Mouse (Mus musculus): Measurements from ENCODE around the gene Chst1.

DNA sequence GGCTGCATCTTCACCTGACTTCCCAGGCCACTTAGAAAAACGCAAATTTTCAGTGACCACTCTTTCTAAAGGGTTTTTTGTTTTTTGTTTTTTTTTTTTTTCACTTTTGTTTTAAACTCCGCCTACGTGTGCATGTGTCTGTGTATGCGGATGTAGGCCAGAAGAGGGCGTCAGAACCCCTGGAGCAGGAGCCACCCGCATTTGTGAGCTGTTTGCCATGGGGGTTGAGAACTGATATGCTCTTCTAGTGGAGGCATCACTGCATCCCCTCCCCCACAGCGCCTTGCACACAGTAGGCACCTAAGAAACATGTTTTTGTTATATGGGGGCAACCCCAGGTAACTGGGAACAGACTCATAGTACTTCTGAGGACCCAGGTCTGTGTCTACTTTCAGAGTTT lies 2.2 kb upstream of the Chst1 start:
- peak; percentile 33; the same call in 1 of the 2 replicates for TF ChIP-seq CTCF (IDR thresholded peaks at IDR 0.05; ENCODE audit: borderline replicate concordance, insufficient read depth, low read length)
- no peak for TF ChIP-seq POLR2A (IDR thresholded peaks at IDR 0.05; ENCODE audit: low read depth, low read length)
